Mouse (Mus musculus): Measurements from ENCODE around the gene Fam20b.
A peak's percentile ranks its signal among the peaks of the same experiment; 100 is the strongest.

The Fam20b gene

GRCm38 (mm10) chr1:156635148-156635547, 83.7 kb downstream of the Fam20b start:
- DNase-seq (ENCODE audit: low spot score) = no peak

GRCm38 (mm10) chr1:156633095-156633494, 85.8 kb downstream of the Fam20b start:
- peak; percentile 43 for DNase-seq (ENCODE audit: low spot score)

- no peak for DNase-seq (ENCODE audit: low spot score)
Observed at GRCm38 (mm10) chr1:156630965-156631364, 87.9 kb downstream of the Fam20b start.

- DNase-seq (ENCODE audit: low spot score) = peak; percentile 42
Observed at GRCm38 (mm10) chr1:156629984-156630383, 88.9 kb downstream of the Fam20b start.
